Comparison of ENCODE assay signal across 10 mouse cellular contexts in the genomic region with DNA sequence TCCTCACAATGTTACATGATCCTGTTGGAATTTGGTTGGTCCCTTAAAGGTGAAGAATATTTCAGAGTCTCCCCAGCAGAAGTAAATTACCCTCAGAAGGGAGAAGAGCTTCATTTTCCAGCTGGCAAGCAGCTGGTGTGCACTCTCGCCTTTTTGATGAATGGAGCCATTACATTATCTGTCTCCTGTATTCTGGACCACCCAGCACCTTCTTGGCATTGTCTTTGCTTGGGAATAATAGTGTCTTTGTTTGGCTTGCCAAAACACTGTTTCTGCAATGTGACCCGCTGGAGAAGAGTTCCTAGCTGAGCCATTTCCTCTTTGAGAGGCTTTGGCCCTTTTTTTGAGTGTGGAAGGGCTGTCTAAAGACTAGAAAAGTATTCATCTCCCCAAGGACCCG.
A peak's percentile ranks its signal among the peaks of the same experiment; 100 is the strongest.
DNase-seq lines count a peak whose midpoint lies in the region; ATAC-seq and TF ChIP-seq lines count a peak whose summit lies in the region.
"Had no signal": no experiment of that assay in that cellular context is flagged by ENCODE, and none has a peak within 500 bp of the region (broad histone marks: within the 10 kb centered on the region; RNA-seq: fewer than 3 reads in every experiment).

No protein-coding gene starts in this region.

- no peaks in the 10 kb centered on the region for H3K27me3 ChIP-seq in kidney, embryonic 14.5 days (ENCODE audit: control insufficient read depth, insufficient read depth, low read length)
- H3K27me3 ChIP-seq: midbrain, embryonic 12.5 days had no signal

- H3K9ac ChIP-seq in kidney, embryonic 14.5 days (ENCODE audit: low read depth, low read length) = no peak overlapping the region
- H3K9ac ChIP-seq: midbrain, embryonic 12.5 days had no signal

- WGBS in kidney, embryonic 14.5 days = 56% methylated on average over 3 of the region's 3 CpGs

- H3K27ac ChIP-seq in kidney, embryonic 14.5 days (ENCODE audit: low read depth, low read length) = no peak overlapping the region
- H3K27ac ChIP-seq: midbrain, embryonic 12.5 days had no signal

- no peaks in the 10 kb centered on the region for H3K9me3 ChIP-seq in kidney, embryonic 14.5 days (ENCODE audit: control insufficient read depth, low read length)
- H3K9me3 ChIP-seq: midbrain, embryonic 12.5 days had no signal

- no peak overlapping the region for H3K4me3 ChIP-seq in kidney, embryonic 14.5 days (ENCODE audit: low read length)
- H3K4me3 ChIP-seq: midbrain, embryonic 12.5 days had no signal

- TF ChIP-seq POLR2A in brain, embryonic 14.5 days (IDR thresholded peaks at IDR 0.05; ENCODE audit: borderline replicate concordance, extremely low read depth, insufficient read depth, insufficient read length, poor library complexity, severe bottlenecking) = no peak

- no peak for TF ChIP-seq CTCF in brain, embryonic 14.5 days (IDR thresholded peaks at IDR 0.05; ENCODE audit: borderline replicate concordance, extremely low read depth, insufficient read depth, insufficient read length)

- DNase-seq in kidney, adult 8-10 months = peak; percentile 21 to 58
- DNase-seq in brain, embryonic 14.5 days (ENCODE audit: low read depth) = peak; percentile 69
- DNase-seq in cerebellum, postnatal 14 days = peak; percentile 4 to 17
- DNase-seq in kidney, postnatal 10 days = peak; percentile 31
- DNase-seq in right cerebral cortex, postnatal 36 days (ENCODE audit: low spot score in 2 of 2) = no peak
- DNase-seq in urinary bladder, postnatal 36 days (ENCODE audit: low spot score in 2 of 2) = no peak
- DNase-seq: thymus, adult 18-20 months had no signal

- no peaks in the 10 kb centered on the region for H3K36me3 ChIP-seq in kidney, embryonic 14.5 days (ENCODE audit: control insufficient read depth, insufficient read depth, low read length)
- H3K36me3 ChIP-seq: midbrain, embryonic 12.5 days had no signal

- H3K4me2 ChIP-seq in kidney, embryonic 14.5 days (replicated peaks; ENCODE audit: low read depth, low read length) = no peak overlapping the region
- H3K4me2 ChIP-seq: midbrain, embryonic 12.5 days had no signal

- no peaks in the 10 kb centered on the region for H3K4me1 ChIP-seq in kidney, embryonic 14.5 days (ENCODE audit: control insufficient read depth, insufficient read depth, low read length)
- H3K4me1 ChIP-seq: midbrain, embryonic 12.5 days had no signal

- no peak; the same call in 1 of the 2 replicates for ATAC-seq in kidney, embryonic 14.5 days (ENCODE audit: low FRiP score, low TSS enrichment)
- no peak for ATAC-seq in CD4-positive, CD25-positive, alpha-beta regulatory T cell, adult 4 months

Comparison
In these comparisons a context has a peak if more than half of its experiments do, and no peak if none do; other contexts are left out.
1. DNase-seq: peak in kidney, adult 8-10 months (2 of 2), brain, embryonic 14.5 days (single experiment), cerebellum, postnatal 14 days (2 of 2) and kidney, postnatal 10 days (single experiment); none in right cerebral cortex, postnatal 36 days (0 of 2) and urinary bladder, postnatal 36 days (0 of 2).